Mouse (Mus musculus) hindbrain, embryonic 16.5 days (tissue): ENCODE data around the gene Fbxo9. TPM values are rescaled to one million over a fixed set of nuclear protein-coding genes. Genes with fewer than 3 reads are reported as not detected.

Source experiments
- ATAC-seq: fragments of 200-750 bp; cut with Nextera tagmentation; 2 replicates; pipeline ENCODE4 v1.8.0; 2017; ENCODE audit warnings: moderate TSS enrichment, moderate library complexity
- H3K27ac ChIP-seq: fragments of 300-500 bp; sonication (generic); 2 replicates; pipeline ENCODE4 v1.5.1; 2014; ENCODE audit warnings: low read depth, mild to moderate bottlenecking, control low read depth, low read length, moderate library complexity
- H3K27me3 ChIP-seq: fragments of 300-500 bp; sonication (generic); replicated peaks from 2 replicates; pipeline ENCODE4 v1.6.1; 2014; ENCODE audit warnings: low read length; ENCODE audit not compliant: control insufficient read depth, insufficient read depth
- H3K36me3 ChIP-seq: fragments of 300-500 bp; sonication (generic); 2 replicates; pipeline ENCODE4 v1.6.1; 2014; ENCODE audit warnings: mild to moderate bottlenecking, low read length, moderate library complexity, mixed read lengths; ENCODE audit not compliant: control insufficient read depth, insufficient read depth
- H3K4me1 ChIP-seq: fragments of 300-500 bp; sonication (generic); 2 replicates; pipeline ENCODE4 v1.6.1; 2014; ENCODE audit warnings: low read depth, low read length; ENCODE audit not compliant: control insufficient read depth, insufficient read depth
- H3K4me2 ChIP-seq: fragments of 300-500 bp; sonication (generic); 2 replicates; pipeline ENCODE4 v1.6.1; 2014; ENCODE audit warnings: mild to moderate bottlenecking, low read length, control low read depth, moderate library complexity
- H3K4me3 ChIP-seq: fragments of 300-500 bp; sonication (generic); 2 replicates; pipeline ENCODE4 v1.5.1; 2014; ENCODE audit warnings: mild to moderate bottlenecking, low read length, control low read depth, moderate library complexity
- H3K9ac ChIP-seq: fragments of 300-500 bp; sonication (generic); 2 replicates; pipeline ENCODE4 v1.6.1; 2014; ENCODE audit warnings: low read depth, mild to moderate bottlenecking, control low read depth, low read length, moderate library complexity
- H3K9me3 ChIP-seq: fragments of 300-500 bp; sonication (generic); 2 replicates; pipeline ENCODE4 v1.6.1; 2014; ENCODE audit warnings: mild to moderate bottlenecking, low read length, moderate library complexity; ENCODE audit not compliant: control insufficient read depth
- WGBS: fragments of 180-500 bp; shearing (Covaris S2); extraction: QIAGEN DNeasy Blood & Tissue Kit; methylation state at CpG from one replicate; pipeline ENCODE4 v1.1.7; 2014; 5-methylcytosine and 5-hydroxymethylcytosine counted together
- polyA plus RNA-seq: library from polyadenylated mRNA; unstranded; fragments of >200 nt; fragmentation: Nextera tagmentation; extraction: Ambion mirVana; gene quantifications from 2 replicates; pipeline ENCODE4 v1.2.1, GENCODE M21; 2015

The Fbxo9 gene
- polyA plus RNA-seq, 1 experiment from 2014 or later = 88.4 TPM

DNA sequence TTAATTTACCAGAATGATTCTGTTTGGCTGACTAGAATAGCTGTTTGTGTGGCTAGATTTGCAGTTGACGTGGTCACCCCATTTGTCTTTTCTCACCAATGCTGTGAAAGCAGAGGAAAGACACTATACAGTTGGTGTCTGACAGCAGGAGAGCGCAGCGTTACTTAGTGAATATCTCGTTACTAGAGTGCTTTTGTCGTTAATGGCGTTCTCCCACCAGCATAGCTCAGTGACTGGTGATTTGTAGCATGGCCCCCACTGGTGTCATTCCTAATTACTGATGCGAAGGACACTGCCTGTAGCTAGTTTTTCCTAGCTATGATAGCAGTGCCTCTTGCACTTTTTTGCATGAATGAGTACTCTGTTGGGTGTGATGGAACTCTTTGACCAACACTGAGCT, 26.8 kb upstream of the Fbxo9 start:
- Histone ChIP-seq H3K9ac (no peak overlapping the region), H3K27me3 (no peaks in the 10 kb centered on the region), H3K36me3 (peaks cover 26% of the 10 kb centered on the region), H3K27ac (no peak overlapping the region; the same call in 1 of the 2 replicates), H3K4me2 (no peak overlapping the region), H3K4me3 (no peak overlapping the region), H3K9me3 (no peaks in the 10 kb centered on the region), H3K4me1 (no peaks in the 10 kb centered on the region)
- ATAC-seq = 0 out of 2 replicates have a peak, but pooled peaks have one; percentile 48
- WGBS = 41% methylated on average over 7 of the region's 7 CpGs

DNA sequence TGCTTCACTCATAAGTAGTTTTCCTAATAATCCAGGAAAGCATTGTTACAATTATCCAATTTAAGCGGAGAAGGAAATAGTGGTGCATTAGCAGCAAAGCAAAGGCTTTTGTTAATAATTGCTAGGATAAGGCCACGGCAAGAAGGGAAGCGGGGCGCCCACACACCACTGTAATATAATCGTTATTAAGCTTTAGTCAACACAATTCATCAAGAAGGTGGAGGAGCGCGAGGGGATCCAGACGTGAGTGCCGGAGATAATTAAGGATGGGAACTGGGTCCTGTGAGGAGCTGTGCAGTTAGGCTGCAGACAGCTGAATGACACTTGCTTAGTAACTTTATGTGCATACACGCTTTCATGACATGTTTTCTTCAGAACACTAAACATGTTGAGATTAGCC, 17.8 kb upstream of the Fbxo9 start:
- ATAC-seq = peak; percentile 24; the same call in 1 of the 2 replicates
- 52% methylated on average over 10 of the region's 10 CpGs for WGBS
- H3K27me3 ChIP-seq = no peaks in the 10 kb centered on the region

DNA sequence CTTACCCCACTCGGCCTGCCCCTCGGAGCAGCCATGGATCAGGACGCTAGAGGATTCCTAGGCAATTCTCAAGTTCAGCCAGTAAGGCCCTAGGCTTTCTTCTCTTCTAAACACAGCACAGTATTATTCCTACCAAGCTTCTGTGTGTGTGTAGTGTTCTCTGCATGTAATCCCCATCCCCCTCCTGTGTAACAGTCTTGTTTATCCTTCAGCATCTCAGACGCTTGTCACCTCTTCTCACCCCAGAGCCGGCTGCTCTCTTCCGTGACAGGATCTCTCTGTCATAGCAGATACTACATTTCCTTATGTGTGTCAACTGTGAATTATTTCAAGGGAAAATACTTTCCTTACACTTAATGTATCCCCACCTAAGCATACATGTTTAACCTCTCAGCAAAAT, 17.1 kb upstream of the Fbxo9 start:
- no peaks in the 10 kb centered on the region for H3K27me3 ChIP-seq
- no peak overlapping the region for H3K4me2 ChIP-seq
- H3K9ac ChIP-seq = no peak overlapping the region
- WGBS = 58% methylated on average over 6 of the region's 6 CpGs
- H3K4me3 ChIP-seq = no peak overlapping the region
- H3K9me3 ChIP-seq = no peaks in the 10 kb centered on the region
- H3K36me3 ChIP-seq = no peaks in the 10 kb centered on the region
- H3K4me1 ChIP-seq = peaks cover 9% of the 10 kb centered on the region
- ATAC-seq = peak; percentile 48
- peak overlapping the region; percentile 19; the same call in 1 of the 2 replicates for H3K27ac ChIP-seq

More for the DNA sequence above, 17.8 kb upstream of the Fbxo9 start:
- H3K9me3 ChIP-seq = no peaks in the 10 kb centered on the region
- no peak overlapping the region for H3K4me3 ChIP-seq
- no peak overlapping the region for H3K9ac ChIP-seq
- H3K36me3 ChIP-seq = peaks cover 2% of the 10 kb centered on the region; the same call in 1 of the 2 replicates
- H3K4me1 ChIP-seq = peaks cover 9% of the 10 kb centered on the region
- H3K27ac ChIP-seq = no peak overlapping the region
- H3K4me2 ChIP-seq = no peak overlapping the region

DNA sequence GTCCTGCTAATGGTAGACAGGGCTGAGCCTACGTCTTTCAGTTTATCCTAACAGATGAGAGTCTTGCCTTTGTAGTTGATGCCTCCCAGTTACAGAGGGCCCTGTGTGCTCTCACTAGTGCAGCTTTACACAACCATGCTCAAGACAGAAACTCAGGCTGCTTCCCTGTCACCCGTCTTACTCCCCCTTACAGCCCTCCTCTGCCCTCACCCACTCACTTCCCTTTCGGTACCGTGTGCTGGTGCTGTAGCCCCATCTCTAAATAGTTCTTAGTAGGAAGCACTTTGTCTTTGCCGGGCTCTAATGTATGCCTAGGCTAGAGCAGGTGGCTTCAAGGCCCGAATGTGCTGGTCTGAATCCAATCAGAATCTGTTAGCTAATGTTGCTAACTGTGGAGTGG, 15.4 kb upstream of the Fbxo9 start:
- 76% methylated on average over 6 of the region's 6 CpGs for WGBS
- peaks cover 9% of the 10 kb centered on the region for H3K4me1 ChIP-seq
- H3K4me3 ChIP-seq = no peak overlapping the region
- no peaks in the 10 kb centered on the region for H3K27me3 ChIP-seq
- no peak overlapping the region for H3K27ac ChIP-seq
- no peak for ATAC-seq
- H3K9ac ChIP-seq = no peak overlapping the region
- no peak overlapping the region for H3K4me2 ChIP-seq
- H3K36me3 ChIP-seq = no peaks in the 10 kb centered on the region
- H3K9me3 ChIP-seq = no peaks in the 10 kb centered on the region

DNA sequence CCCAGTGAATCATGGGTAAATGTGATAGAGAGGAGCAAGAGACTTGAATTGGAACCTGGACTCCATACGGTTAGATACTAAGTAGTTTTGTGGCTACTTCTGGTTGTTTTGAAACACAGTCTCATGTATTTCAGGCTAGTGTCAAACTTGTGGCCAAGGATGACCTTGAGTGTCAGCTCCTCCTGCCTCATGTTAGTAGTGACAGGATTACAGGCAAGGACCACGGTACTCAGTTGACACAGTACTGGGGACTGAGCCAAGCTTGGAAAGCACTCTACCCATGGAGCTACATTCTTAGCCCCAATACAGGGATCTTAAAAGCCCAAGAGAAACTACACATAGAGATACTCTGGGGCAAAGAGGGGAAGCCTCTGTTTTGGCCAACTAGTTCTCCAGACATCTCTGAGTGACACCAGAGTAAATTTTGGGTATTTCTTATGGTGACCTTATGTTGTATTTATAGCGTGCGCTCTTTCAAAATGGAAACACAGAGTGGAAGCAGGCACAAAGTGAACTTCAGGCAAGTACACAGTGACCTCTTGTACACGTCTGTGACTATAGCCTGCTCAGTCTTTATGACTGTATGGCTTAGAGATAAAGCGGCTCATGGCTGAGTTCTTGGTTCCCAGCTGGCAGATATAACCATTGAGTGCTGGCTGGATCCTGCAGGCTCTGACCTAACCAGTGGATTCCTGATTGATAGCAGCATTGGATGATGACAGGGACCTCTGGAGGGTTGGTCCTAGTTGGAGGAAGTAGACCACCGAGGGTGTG, 14.3 kb upstream of the Fbxo9 start:
- 96% methylated on average over 7 of the region's 7 CpGs for WGBS
- ATAC-seq = no peak
- Histone ChIP-seq H3K4me2 (no peak overlapping the region), H3K36me3 (no peaks in the 10 kb centered on the region), H3K4me1 (peaks cover 9% of the 10 kb centered on the region), H3K9me3 (no peaks in the 10 kb centered on the region), H3K4me3 (no peak overlapping the region), H3K27ac (no peak overlapping the region), H3K27me3 (no peaks in the 10 kb centered on the region), H3K9ac (no peak overlapping the region)

DNA sequence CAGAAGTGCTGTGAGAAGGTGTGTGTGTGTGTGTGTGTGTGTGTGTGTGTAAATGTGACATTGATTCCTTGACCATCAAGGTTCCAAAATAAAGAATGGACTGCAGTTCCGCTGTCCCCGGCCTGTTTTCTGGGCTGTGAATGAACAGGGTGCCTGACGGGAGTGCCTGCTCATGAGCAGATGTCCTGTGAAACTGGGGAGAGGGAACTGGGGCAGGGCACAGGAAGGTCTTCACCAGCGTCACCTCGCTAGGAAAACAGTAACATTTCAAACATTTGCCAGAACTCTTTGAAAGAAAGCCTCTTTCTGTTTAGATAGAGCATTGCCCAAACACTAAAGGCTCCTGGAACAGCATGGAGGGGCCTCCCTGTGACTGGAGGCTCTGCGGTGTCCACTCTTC, 13.1 kb upstream of the Fbxo9 start:
- Histone ChIP-seq H3K9me3 (no peaks in the 10 kb centered on the region), H3K27me3 (no peaks in the 10 kb centered on the region), H3K36me3 (no peaks in the 10 kb centered on the region), H3K4me1 (peaks cover 9% of the 10 kb centered on the region), H3K4me3 (no peak overlapping the region), H3K4me2 (no peak overlapping the region), H3K27ac (no peak overlapping the region), H3K9ac (no peak overlapping the region)
- WGBS = 86% methylated on average over 6 of the region's 6 CpGs
- no peak for ATAC-seq

DNA sequence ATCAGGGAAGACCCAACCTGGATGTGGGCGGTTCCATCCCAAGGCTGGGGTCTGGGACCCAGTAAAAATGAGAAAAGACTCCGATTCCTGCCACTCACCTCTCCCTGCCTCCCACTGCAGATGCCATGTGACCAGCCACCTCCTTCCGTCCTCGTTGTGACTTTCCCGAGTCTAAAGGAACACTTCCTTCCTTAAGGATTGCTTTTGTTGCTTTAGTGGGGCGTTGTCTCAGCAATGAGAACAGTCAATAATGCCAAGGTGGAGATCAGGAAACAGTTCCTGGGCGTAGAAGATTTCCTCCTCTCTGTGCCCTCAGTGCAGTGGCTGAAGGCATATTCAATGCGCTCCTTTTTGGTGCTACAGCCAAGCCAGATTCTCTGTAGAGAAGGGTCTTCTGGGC, 12.5 kb upstream of the Fbxo9 start:
- no peaks in the 10 kb centered on the region for H3K9me3 ChIP-seq
- no peak for ATAC-seq
- no peak overlapping the region for H3K4me2 ChIP-seq
- no peaks in the 10 kb centered on the region for H3K27me3 ChIP-seq
- H3K36me3 ChIP-seq = no peaks in the 10 kb centered on the region
- peaks cover 8% of the 10 kb centered on the region for H3K4me1 ChIP-seq
- 90% methylated on average over 8 of the region's 8 CpGs for WGBS
- no peak overlapping the region for H3K27ac ChIP-seq
- no peak overlapping the region for H3K9ac ChIP-seq
- no peak overlapping the region for H3K4me3 ChIP-seq

DNA sequence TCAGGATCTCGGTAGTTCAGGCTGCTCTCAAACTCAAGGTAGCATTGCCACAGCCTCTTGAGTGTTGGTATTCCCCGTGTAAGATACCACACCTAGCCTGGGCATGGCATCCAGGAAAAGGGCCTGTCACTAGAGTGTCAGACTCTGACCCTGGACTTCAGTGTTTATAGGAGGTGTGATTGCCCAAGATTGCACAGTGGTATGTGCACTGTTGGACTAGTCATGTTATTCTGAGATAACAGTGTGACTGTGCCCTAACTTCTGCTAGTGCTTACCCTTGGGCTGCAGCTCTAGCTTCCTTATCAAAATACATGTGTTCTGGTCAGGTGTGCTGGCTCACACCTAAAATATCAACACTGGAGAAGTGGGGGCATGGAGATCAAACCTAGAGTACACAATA, 8.8 kb upstream of the Fbxo9 start:
- no peaks in the 10 kb centered on the region for H3K9me3 ChIP-seq

DNA sequence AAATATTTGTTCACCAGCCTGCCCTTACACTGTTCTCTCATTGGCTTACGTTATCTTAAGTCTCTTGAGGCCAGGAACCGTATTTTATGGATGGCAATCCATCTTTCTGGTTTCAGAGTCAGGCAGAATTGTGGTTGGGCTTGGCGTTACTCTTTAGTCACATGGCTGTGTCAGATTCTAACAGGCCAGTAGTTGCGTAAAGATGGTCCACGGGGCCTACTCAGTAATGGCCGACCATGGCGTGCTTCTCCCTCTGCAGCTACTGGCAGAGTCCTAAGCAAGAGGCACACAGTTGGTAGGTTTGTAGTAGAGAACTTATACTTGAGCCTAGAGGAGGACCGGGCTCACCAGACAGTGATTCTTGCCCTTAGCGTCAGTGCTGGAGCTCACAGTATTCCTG, 6.9 kb upstream of the Fbxo9 start:
- no peaks in the 10 kb centered on the region for H3K27me3 ChIP-seq
- no peak overlapping the region for H3K27ac ChIP-seq
- WGBS = 89% methylated on average over 9 of the region's 9 CpGs
- H3K9ac ChIP-seq = no peak overlapping the region
- peak overlapping the region; percentile 2; the same call in 1 of the 2 replicates for H3K4me2 ChIP-seq
- peaks cover 15% of the 10 kb centered on the region for H3K4me1 ChIP-seq
- no peaks in the 10 kb centered on the region for H3K9me3 ChIP-seq
- H3K36me3 ChIP-seq = no peaks in the 10 kb centered on the region
- ATAC-seq = no peak
- no peak overlapping the region for H3K4me3 ChIP-seq

More for the DNA sequence above, 8.8 kb upstream of the Fbxo9 start:
- Histone ChIP-seq H3K36me3 (no peaks in the 10 kb centered on the region), H3K27ac (no peak overlapping the region), H3K4me3 (no peak overlapping the region), H3K27me3 (no peaks in the 10 kb centered on the region), H3K4me2 (no peak overlapping the region), H3K4me1 (peaks cover 15% of the 10 kb centered on the region), H3K9ac (no peak overlapping the region)
- 94% methylated on average over 2 of the region's 2 CpGs for WGBS
- no peak for ATAC-seq
